24 mouse cellular contexts compared by ENCODE assay signal in the genomic region with DNA sequence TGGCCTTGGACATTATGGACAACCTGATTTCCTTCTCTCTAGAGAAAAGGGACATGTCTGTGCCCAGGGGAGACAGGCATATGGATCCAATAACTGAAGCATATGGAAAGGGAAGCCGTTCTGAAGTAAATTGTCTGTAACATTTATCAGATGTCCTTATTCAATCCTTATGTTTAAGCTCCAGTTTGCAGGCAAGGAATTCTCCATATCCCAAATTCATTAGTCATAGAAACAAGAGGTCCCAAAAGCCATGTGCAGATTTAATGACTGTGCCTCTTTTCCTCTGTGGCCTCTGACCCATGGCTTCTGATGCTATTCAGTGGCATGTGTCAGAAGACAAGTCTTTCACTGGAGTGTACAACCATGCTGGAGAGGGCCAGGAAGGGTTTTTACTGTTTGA.
DNase-seq lines count a peak whose midpoint lies in the region; ATAC-seq lines count a peak whose summit lies in the region.
"Had no signal": no experiment of that assay in that cellular context is flagged by ENCODE, and none has a peak within 500 bp of the region (broad histone marks: within the 10 kb centered on the region; RNA-seq: fewer than 3 reads in every experiment).

No protein-coding gene starts in this region.

- H3K36me3 ChIP-seq in embryonic facial prominence, embryonic 15.5 days, result no peaks in the 10 kb centered on the region
- H3K36me3 ChIP-seq in limb, embryonic 13.5 days, result no peaks in the 10 kb centered on the region; the same call in 1 of the 2 replicates
- H3K36me3 ChIP-seq in hindbrain, embryonic 11.5 days (ENCODE audit: control insufficient read depth, insufficient read depth, low read length), result no peaks in the 10 kb centered on the region
- H3K36me3 ChIP-seq: heart, embryonic 12.5 days; hindbrain, embryonic 10.5 days; liver, embryonic 12.5 days had no signal

- DNase-seq in embryo, embryonic 10 days (ENCODE audit: low spot score), result peak; percentile 14
- no peak for DNase-seq in embryo, embryonic 9.5 days (ENCODE audit: extremely low spot score)
- peak; percentile 47 for DNase-seq in embryo, embryonic 11 days
- DNase-seq in cerebellum, adult 11-12 months, result no peak
- DNase-seq in hindbrain, embryonic 11.5 days (ENCODE audit: low spot score), result no peak
- DNase-seq in urinary bladder, postnatal 14 days (ENCODE audit: low spot score), result no peak
- DNase-seq: adrenal gland, postnatal 25 days; cerebellum, adult 9-11 months; heart, postnatal 10 days; kidney, postnatal 36 days; layer of hippocampus, adult 9-11 months; lung, adult 18-20 months; lung, postnatal 4 days; thymus, adult 18-20 months; thymus, postnatal 36 days had no signal

- no peak for ATAC-seq in embryonic facial prominence, embryonic 15.5 days (ENCODE audit: insufficient number of reproducible peaks, low FRiP score, low TSS enrichment, low read depth)
- no peak for ATAC-seq in limb, embryonic 13.5 days (ENCODE audit: low FRiP score, low read depth)
- ATAC-seq in hindbrain, embryonic 11.5 days (ENCODE audit: low FRiP score), result no peak
- ATAC-seq: forebrain, embryonic 14.5 days; intestine, postnatal 0 days; liver, embryonic 12.5 days; midbrain, embryonic 16.5 days had no signal

- no peaks in the 10 kb centered on the region for H3K27me3 ChIP-seq in embryonic facial prominence, embryonic 15.5 days
- H3K27me3 ChIP-seq in limb, embryonic 13.5 days, result no peaks in the 10 kb centered on the region
- H3K27me3 ChIP-seq in hindbrain, embryonic 11.5 days (ENCODE audit: control insufficient read depth, insufficient read depth, low read length), result no peaks in the 10 kb centered on the region
- H3K27me3 ChIP-seq: heart, embryonic 12.5 days; liver, embryonic 12.5 days had no signal

- H3K9ac ChIP-seq in embryonic facial prominence, embryonic 15.5 days, result no peak overlapping the region
- H3K9ac ChIP-seq in limb, embryonic 13.5 days, result no peak overlapping the region
- H3K9ac ChIP-seq in hindbrain, embryonic 11.5 days (ENCODE audit: low read depth, low read length), result no peak overlapping the region
- H3K9ac ChIP-seq: heart, embryonic 12.5 days; liver, embryonic 12.5 days had no signal

- H3K4me1 ChIP-seq in embryonic facial prominence, embryonic 15.5 days, result peaks cover 38% of the 10 kb centered on the region
- H3K4me1 ChIP-seq in limb, embryonic 13.5 days, result peaks cover 42% of the 10 kb centered on the region
- H3K4me1 ChIP-seq in hindbrain, embryonic 11.5 days (replicated peaks; ENCODE audit: control insufficient read depth, insufficient read depth, low read length), result no peaks in the 10 kb centered on the region
- H3K4me1 ChIP-seq: liver, embryonic 12.5 days had no signal

- no peak overlapping the region for H3K4me3 ChIP-seq in embryonic facial prominence, embryonic 15.5 days (replicated peaks)
- H3K4me3 ChIP-seq in limb, embryonic 13.5 days, result no peak overlapping the region
- no peak overlapping the region for H3K4me3 ChIP-seq in hindbrain, embryonic 11.5 days (ENCODE audit: low read depth, low read length)
- H3K4me3 ChIP-seq: heart, embryonic 12.5 days; hindbrain, embryonic 10.5 days; left cerebral cortex, adult 2 months; liver, embryonic 12.5 days had no signal

- WGBS in embryonic facial prominence, embryonic 15.5 days, result 43% methylated on average over 1 of the region's 1 CpGs
- 10% methylated on average over 1 of the region's 1 CpGs for WGBS in limb, embryonic 13.5 days
- WGBS in hindbrain, embryonic 11.5 days, result 62% methylated on average over 1 of the region's 1 CpGs

- no peaks in the 10 kb centered on the region for H3K9me3 ChIP-seq in embryonic facial prominence, embryonic 15.5 days (replicated peaks)
- no peaks in the 10 kb centered on the region for H3K9me3 ChIP-seq in limb, embryonic 13.5 days
- H3K9me3 ChIP-seq in hindbrain, embryonic 11.5 days (ENCODE audit: control insufficient read depth, low read length), result no peaks in the 10 kb centered on the region
- H3K9me3 ChIP-seq: hindbrain, embryonic 10.5 days; liver, embryonic 12.5 days had no signal

- H3K4me2 ChIP-seq in embryonic facial prominence, embryonic 15.5 days (replicated peaks), result no peak overlapping the region
- no peak overlapping the region for H3K4me2 ChIP-seq in limb, embryonic 13.5 days (replicated peaks)
- H3K4me2 ChIP-seq in hindbrain, embryonic 11.5 days (replicated peaks; ENCODE audit: low read depth, low read length), result no peak overlapping the region
- H3K4me2 ChIP-seq: heart, embryonic 12.5 days; liver, embryonic 12.5 days had no signal

- H3K27ac ChIP-seq in embryonic facial prominence, embryonic 15.5 days (replicated peaks), result peak overlapping the region; percentile 13; the same call in 1 of the 2 replicates
- H3K27ac ChIP-seq in limb, embryonic 13.5 days, result 0 out of 2 replicates have a peak overlapping the region, but pooled peaks have one; percentile 6
- no peak overlapping the region for H3K27ac ChIP-seq in hindbrain, embryonic 11.5 days (ENCODE audit: low read depth, low read length)
- H3K27ac ChIP-seq: hindbrain, embryonic 10.5 days; left cerebral cortex, adult 2 months; liver, embryonic 12.5 days had no signal

Comparison
In these comparisons a context has a peak if more than half of its experiments do, and no peak if none do; other contexts are left out.
1. DNase-seq: peak in embryo, embryonic 10 days (single experiment) and embryo, embryonic 11 days (single experiment); none in embryo, embryonic 9.5 days (single experiment), cerebellum, adult 11-12 months (single experiment), hindbrain, embryonic 11.5 days (single experiment) and urinary bladder, postnatal 14 days (single experiment).